Mouse (Mus musculus) neural tube, embryonic 14.5 days (tissue): ENCODE results near the gene Khnyn. TPM values are rescaled to one million over a fixed set of nuclear protein-coding genes. Genes with fewer than 3 reads are reported as not detected.

Experiments used
- ATAC-seq: fragments of 200-750 bp; cut with Nextera tagmentation; 2 replicates; pipeline ENCODE4 v1.8.0; 2017; ENCODE audit warnings: low read depth, mild to moderate bottlenecking, moderate TSS enrichment, moderate library complexity
- H3K27ac ChIP-seq: fragments of 300-500 bp; sonication (generic); 2 replicates; pipeline ENCODE4 v1.5.1; 2014; ENCODE audit warnings: low read depth, mild to moderate bottlenecking, control low read depth, low read length, moderate library complexity, mixed read lengths
- H3K27me3 ChIP-seq: fragments of 300-500 bp; sonication (generic); 2 replicates; pipeline ENCODE4 v1.6.1; 2014; ENCODE audit warnings: low read length; ENCODE audit not compliant: control insufficient read depth, insufficient read depth
- H3K36me3 ChIP-seq: fragments of 300-500 bp; sonication (generic); 2 replicates; pipeline ENCODE4 v1.6.1; 2014; ENCODE audit warnings: low read length, mixed read lengths; ENCODE audit not compliant: control insufficient read depth, insufficient read depth
- H3K4me1 ChIP-seq: fragments of 300-500 bp; sonication (generic); 2 replicates; pipeline ENCODE4 v1.6.1; 2014; ENCODE audit warnings: low read length; ENCODE audit not compliant: control insufficient read depth, insufficient read depth
- H3K4me2 ChIP-seq: fragments of 300-500 bp; sonication (generic); 2 replicates; pipeline ENCODE4 v1.6.1; 2014; ENCODE audit warnings: mild to moderate bottlenecking, low read depth, low read length, control low read depth
- H3K4me3 ChIP-seq: fragments of 300-500 bp; sonication (generic); 2 replicates; pipeline ENCODE4 v1.5.1; 2014; ENCODE audit warnings: low read depth, low read length, control low read depth, mixed read lengths
- H3K9ac ChIP-seq: fragments of 300-500 bp; sonication (generic); replicated peaks from 2 replicates; pipeline ENCODE4 v1.6.1; 2014; ENCODE audit warnings: low read depth, mild to moderate bottlenecking, control low read depth, low read length, mixed read lengths
- H3K9me3 ChIP-seq: fragments of 300-500 bp; sonication (generic); 2 replicates; pipeline ENCODE4 v1.6.1; 2016; ENCODE audit warnings: low read length; ENCODE audit not compliant: control insufficient read depth
- WGBS: fragments of 180-500 bp; shearing (Covaris S2); extraction: QIAGEN DNeasy Blood & Tissue Kit; methylation state at CpG from one replicate; pipeline ENCODE4 v1.1.7; 2014; 5-methylcytosine and 5-hydroxymethylcytosine counted together
- polyA plus RNA-seq: library from polyadenylated mRNA; unstranded; fragments of >200 nt; fragmentation: Nextera tagmentation; extraction: Ambion mirVana; gene quantifications from 2 replicates; pipeline ENCODE4 v1.2.1, GENCODE M21; 2014

Khnyn gene
- polyA plus RNA-seq, 1 experiment from 2014 or later = 5.9 TPM

GRCm38 (mm10) chr14:55868230-55869026 lies 16.3 kb upstream of the Khnyn start:
- Histone ChIP-seq H3K9ac (no peak overlapping the region), H3K27ac (no peak overlapping the region), H3K4me3 (no peak overlapping the region), H3K4me1 (peaks cover 2% of the 10 kb centered on the region; the same call in 1 of the 2 replicates), H3K9me3 (no peaks in the 10 kb centered on the region), H3K27me3 (no peaks in the 10 kb centered on the region), H3K36me3 (peaks cover 55% of the 10 kb centered on the region), H3K4me2 (no peak overlapping the region)
- WGBS = 82% methylated on average over 14 of the region's 14 CpGs
- ATAC-seq = no peak

GRCm38 (mm10) chr14:55869538-55869937 lies 15.2 kb upstream of the Khnyn start:
- WGBS = 95% methylated on average over 6 of the region's 6 CpGs
- Histone ChIP-seq H3K36me3 (peaks cover 50% of the 10 kb centered on the region), H3K4me3 (no peak overlapping the region), H3K9me3 (no peaks in the 10 kb centered on the region), H3K4me2 (no peak overlapping the region), H3K27ac (no peak overlapping the region), H3K27me3 (no peaks in the 10 kb centered on the region), H3K9ac (no peak overlapping the region), H3K4me1 (0 out of 2 replicates have a peak, but pooled peaks cover 3% of the 10 kb centered on the region)
- no peak for ATAC-seq

GRCm38 (mm10) chr14:55872039-55872438 lies 12.7 kb upstream of the Khnyn start:
- Histone ChIP-seq H3K36me3 (peaks cover 38% of the 10 kb centered on the region), H3K4me3 (no peak overlapping the region), H3K27ac (no peak overlapping the region), H3K4me1 (0 out of 2 replicates have a peak, but pooled peaks cover 3% of the 10 kb centered on the region), H3K4me2 (no peak overlapping the region), H3K27me3 (no peaks in the 10 kb centered on the region), H3K9me3 (no peaks in the 10 kb centered on the region), H3K9ac (no peak overlapping the region)
- WGBS = 90% methylated on average over 12 of the region's 12 CpGs
- ATAC-seq = no peak

GRCm38 (mm10) chr14:55872551-55872950 lies 12.2 kb upstream of the Khnyn start:
- WGBS = 92% methylated on average over 17 of the region's 17 CpGs
- no peak for ATAC-seq
- H3K36me3 ChIP-seq = peaks cover 37% of the 10 kb centered on the region

GRCm38 (mm10) chr14:55873242-55873713 lies 11.5 kb upstream of the Khnyn start:
- H3K4me2 ChIP-seq = no peak overlapping the region
- 0 out of 2 replicates have a peak, but pooled peaks cover 3% of the 10 kb centered on the region for H3K4me1 ChIP-seq
- 90% methylated on average over 8 of the region's 8 CpGs for WGBS
- ATAC-seq = no peak
- H3K36me3 ChIP-seq = peaks cover 33% of the 10 kb centered on the region
- no peak overlapping the region for H3K27ac ChIP-seq
- H3K9ac ChIP-seq = no peak overlapping the region
- no peaks in the 10 kb centered on the region for H3K27me3 ChIP-seq
- H3K9me3 ChIP-seq = no peaks in the 10 kb centered on the region
- no peak overlapping the region for H3K4me3 ChIP-seq

More at GRCm38 (mm10) chr14:55872551-55872950, 12.2 kb upstream of the Khnyn start:
- Histone ChIP-seq H3K9me3 (no peaks in the 10 kb centered on the region), H3K4me3 (no peak overlapping the region), H3K9ac (no peak overlapping the region), H3K27me3 (no peaks in the 10 kb centered on the region), H3K4me1 (0 out of 2 replicates have a peak, but pooled peaks cover 3% of the 10 kb centered on the region), H3K4me2 (no peak overlapping the region), H3K27ac (no peak overlapping the region)

- H3K9me3 ChIP-seq = no peaks in the 10 kb centered on the region
- no peak overlapping the region for H3K9ac ChIP-seq
- WGBS = 14% methylated on average over 30 of the region's 30 CpGs
- peak overlapping the region; percentile 1; the same call in 1 of the 2 replicates for H3K4me2 ChIP-seq
- ATAC-seq = peak; percentile 57
- H3K4me1 ChIP-seq = 0 out of 2 replicates have a peak, but pooled peaks cover 3% of the 10 kb centered on the region
- no peak overlapping the region for H3K4me3 ChIP-seq
- peaks cover 28% of the 10 kb centered on the region for H3K36me3 ChIP-seq
- H3K27ac ChIP-seq = no peak overlapping the region
- no peaks in the 10 kb centered on the region for H3K27me3 ChIP-seq
These were observed 10.7 kb upstream of the Khnyn start for GRCm38 (mm10) chr14:55873714-55874683.

- H3K27me3 ChIP-seq = no peaks in the 10 kb centered on the region
- H3K4me1 ChIP-seq = 0 out of 2 replicates have a peak, but pooled peaks cover 3% of the 10 kb centered on the region
- no peak overlapping the region for H3K4me3 ChIP-seq
- H3K9ac ChIP-seq = no peak overlapping the region
- no peak overlapping the region for H3K4me2 ChIP-seq
- peaks cover 7% of the 10 kb centered on the region; the same call in 1 of the 2 replicates for H3K36me3 ChIP-seq
- H3K9me3 ChIP-seq = no peaks in the 10 kb centered on the region
- WGBS = 28% methylated on average over 14 of the region's 14 CpGs
- ATAC-seq = no peak
- no peak overlapping the region for H3K27ac ChIP-seq
These were observed 7.1 kb upstream of the Khnyn start for GRCm38 (mm10) chr14:55877469-55878315.

- no peaks in the 10 kb centered on the region for H3K9me3 ChIP-seq
- H3K4me1 ChIP-seq = 0 out of 2 replicates have a peak, but pooled peaks cover 3% of the 10 kb centered on the region
- ATAC-seq = no peak
These were observed 6.3 kb upstream of the Khnyn start for GRCm38 (mm10) chr14:55878316-55878940.

More at GRCm38 (mm10) chr14:55878316-55878940, 6.3 kb upstream of the Khnyn start:
- Histone ChIP-seq H3K4me3 (no peak overlapping the region), H3K9ac (no peak overlapping the region), H3K4me2 (no peak overlapping the region), H3K27me3 (no peaks in the 10 kb centered on the region), H3K27ac (no peak overlapping the region), H3K36me3 (no peaks in the 10 kb centered on the region)
- WGBS = 29% methylated on average over 7 of the region's 7 CpGs
